Mouse (Mus musculus): Measurements from ENCODE around the gene Fam166b. TPM values are rescaled to one million over a fixed set of nuclear protein-coding genes. Genes with fewer than 3 reads are reported as not detected.

Fam166b gene
- total and polyA plus RNA-seq, 3 experiments: not detected

GRCm38 (mm10) chr4:43477857-43478533 lies 49.1 kb upstream of the Fam166b start:
- in situ Hi-C loops (cut with MboI; ENCODE audit: low pct_ligation_motif_present, low pct_unique_long_range_greater_than_20kb, low sequenced_read_pairs): no loop called here
- peak overlapping the region; percentile 84 for H3K4me2 ChIP-seq (ENCODE audit: insufficient read depth, low read depth, poor library complexity, severe bottlenecking)
- TF ChIP-seq TBP (conservative IDR thresholded peaks at IDR 0.05; ENCODE audit: low read depth, low read length) (peak; percentile 78), MYC (IDR thresholded peaks at IDR 0.05; ENCODE audit: low read depth, low read length) (no peak; the same call in 1 of the 2 replicates), KAT2A (IDR thresholded peaks at IDR 0.05; ENCODE audit: insufficient replicate concordance, low read length) (peak; percentile 91; the same call in 1 of the 2 replicates), SIN3A (IDR thresholded peaks at IDR 0.05; ENCODE audit: low read length) (peak; percentile 75), TCF12 (IDR thresholded peaks at IDR 0.05; ENCODE audit: low read depth, low read length) (peak; percentile 62; the same call in 1 of the 2 replicates), MAFK (IDR thresholded peaks at IDR 0.05; ENCODE audit: insufficient replicate concordance, low read length) (no peak), MAX (IDR thresholded peaks at IDR 0.05; ENCODE audit: low read length) (0 out of 2 replicates have a peak, but pooled peaks have one; percentile 41), RCOR1 (conservative IDR thresholded peaks at IDR 0.05; ENCODE audit: low read depth, low read length) (no peak), POLR2AphosphoS2 (IDR thresholded peaks at IDR 0.05; ENCODE audit: low read depth, low read length) (no peak), MAZ (IDR thresholded peaks at IDR 0.05; ENCODE audit: low read depth, low read length) (no peak; the same call in 1 of the 2 replicates), BHLHE40 (IDR thresholded peaks at IDR 0.05; ENCODE audit: low read depth, low read length) (no peak), CTCF (conservative IDR thresholded peaks at IDR 0.05 in 1 of 2, IDR thresholded peaks at IDR 0.05 in 1 of 2; ENCODE audit: low read depth in 2 of 2, low read length in 2 of 2) (peak in 1 of 2 experiments; percentile 66; a peak in 2 of 4 replicates), USF1 (IDR thresholded peaks at IDR 0.05; ENCODE audit: low read depth, low read length) (no peak), SMC3 (IDR thresholded peaks at IDR 0.05; ENCODE audit: low read depth, low read length) (no peak), MXI1 (IDR thresholded peaks at IDR 0.05; ENCODE audit: low read depth, low read length) (no peak; the same call in 1 of the 2 replicates), POLR2A (IDR thresholded peaks at IDR 0.05; ENCODE audit: low read depth, low read length) (peak; percentile 74), ETS1 (conservative IDR thresholded peaks at IDR 0.05; ENCODE audit: low read depth, low read length) (no peak), NRF1 (IDR thresholded peaks at IDR 0.05; ENCODE audit: low read depth, low read length) (peak; percentile 94), HCFC1 (IDR thresholded peaks at IDR 0.05; ENCODE audit: low read depth, low read length) (peak; percentile 97), RAD21 (IDR thresholded peaks at IDR 0.05; ENCODE audit: low read depth, low read length) (peak; percentile 17), GABPA (IDR thresholded peaks at IDR 0.05; ENCODE audit: insufficient replicate concordance, low read depth, low read length) (peak; percentile 27; the same call in 1 of the 2 replicates), ZNF384 (IDR thresholded peaks at IDR 0.05; ENCODE audit: low read depth, low read length) (no peak), CHD2 (IDR thresholded peaks at IDR 0.05; ENCODE audit: low read length) (no peak), USF2 (conservative IDR thresholded peaks at IDR 0.05; ENCODE audit: low read depth, low read length) (no peak), ZKSCAN1 (IDR thresholded peaks at IDR 0.05; ENCODE audit: borderline replicate concordance, low read depth, low read length) (no peak), JUND (conservative IDR thresholded peaks at IDR 0.05; ENCODE audit: low read depth, low read length) (peak; percentile 26; the same call in 1 of the 2 replicates), UBTF (IDR thresholded peaks at IDR 0.05; ENCODE audit: low read depth, low read length) (no peak), EP300 (IDR thresholded peaks at IDR 0.05; ENCODE audit: low read length) (no peak), PAX5 (IDR thresholded peaks at IDR 0.05; ENCODE audit: low read length) (no peak), ZC3H11A (IDR thresholded peaks at IDR 0.05; ENCODE audit: low read depth, low read length) (no peak), E2F4 (IDR thresholded peaks at IDR 0.05; ENCODE audit: insufficient replicate concordance, low read depth, low read length) (no peak), MEF2A (IDR thresholded peaks at IDR 0.05; ENCODE audit: borderline replicate concordance, low read depth, low read length) (no peak; the same call in none of the 2 replicates), NELFE (IDR thresholded peaks at IDR 0.05; ENCODE audit: low read depth, low read length) (peak; percentile 72), JUN (IDR thresholded peaks at IDR 0.05; ENCODE audit: insufficient read depth, low read depth, low read length) (no peak), CHD1 (IDR thresholded peaks at IDR 0.05; ENCODE audit: low read depth, low read length) (no peak), ZMIZ1 (IDR thresholded peaks at IDR 0.05; ENCODE audit: low read depth, low read length) (no peak), IRF4 (IDR thresholded peaks at IDR 0.05; ENCODE audit: low read depth, low read length) (no peak), ELF1 (IDR thresholded peaks at IDR 0.05; ENCODE audit: low read depth, low read length) (no peak; the same call in none of the 2 replicates)
- peak overlapping the region; percentile 26 for H3K9ac ChIP-seq (ENCODE audit: insufficient read depth, low read depth)
- no peaks in the 10 kb centered on the region for H3K27me3 ChIP-seq (replicated peaks)
- dilution Hi-C loops (cut with MboI; ENCODE audit: extremely low pct_ligation_motif_present, extremely low pct_unique_long_range_greater_than_20kb, low sequenced_read_pairs): no loop called here
- H3K79me2 ChIP-seq (replicated peaks; ENCODE audit: control insufficient read depth, extremely low read depth, insufficient read depth, poor library complexity, severe bottlenecking): no peaks in the 10 kb centered on the region
- H3K36me3 ChIP-seq (replicated peaks in 1 of 2; ENCODE audit: control insufficient read depth in 1 of 2, insufficient read depth in 1 of 2, low read length in 1 of 2): no peaks in the 10 kb centered on the region
- no peaks in the 10 kb centered on the region for H3K9me3 ChIP-seq (replicated peaks; ENCODE audit: low read length)
- peak overlapping the region; percentile 63 for H3K27ac ChIP-seq (ENCODE audit: insufficient read depth, low read depth)
- H3K4me1 ChIP-seq (ENCODE audit: control insufficient read depth in 1 of 2, insufficient read depth in 2 of 2): peaks cover 19 to 58% of the 10 kb centered on the region in 2 experiments
- H3K4me3 ChIP-seq (replicated peaks in 1 of 3; ENCODE audit: low read depth in 2 of 3, low read length in 2 of 3, poor library complexity in 1 of 3): peak overlapping the region; percentile 44 to 58 (median 53)
- DNase-seq (ENCODE audit: extremely low read depth): peak; percentile 95
